Mouse (Mus musculus) MN1 (cell line): ENCODE data around the gene Gm20219.

Source experiments
- DNase-seq: peaks from one replicate; pipeline ENCODE4 v3.0.0-alpha.2; 2016; ENCODE audit warnings: low spot score

Gene Gm20219

GRCm38 (mm10) chr17:56554122-56554551 is at the start of gene Gm20219:
Gene Gm20219 (minus strand): TSS chr17:56554387.
- no peak for DNase-seq

GRCm38 (mm10) chr17:56604070-56604380 is 49.8 kb upstream of the Gm20219 start:
- no peak for DNase-seq

- DNase-seq, result no peak
Measured at GRCm38 (mm10) chr17:56603186-56604069, 49.2 kb upstream of the Gm20219 start.

- DNase-seq, result no peak
Measured at GRCm38 (mm10) chr17:56593527-56594271, 39.5 kb upstream of the Gm20219 start.

GRCm38 (mm10) chr17:56592553-56592952 is 38.4 kb upstream of the Gm20219 start:
- no peak for DNase-seq

GRCm38 (mm10) chr17:56588921-56589320 is 34.7 kb upstream of the Gm20219 start:
- no peak for DNase-seq

- no peak for DNase-seq
Measured at GRCm38 (mm10) chr17:56587773-56588172, 33.6 kb upstream of the Gm20219 start.

GRCm38 (mm10) chr17:56585171-56585821 is 31.1 kb upstream of the Gm20219 start:
- peak; percentile 68 for DNase-seq

GRCm38 (mm10) chr17:56584257-56585130 is 30.3 kb upstream of the Gm20219 start, which contains the start of the genes Safb2 and Safb:
Gene Safb2 (minus strand): TSS chr17:56584585.
Gene Safb (plus strand): TSS chr17:56584825.
- DNase-seq, result peak; percentile 100

- DNase-seq, result peak; percentile 65
Measured at GRCm38 (mm10) chr17:56583611-56584256, 29.5 kb upstream of the Gm20219 start.

GRCm38 (mm10) chr17:56583071-56583470 is 28.9 kb upstream of the Gm20219 start:
- no peak for DNase-seq

- DNase-seq, result no peak
Measured at GRCm38 (mm10) chr17:56572939-56573338, 18.8 kb upstream of the Gm20219 start.

- DNase-seq, result peak; percentile 36
Measured at GRCm38 (mm10) chr17:56572154-56572553, 18.0 kb upstream of the Gm20219 start.

GRCm38 (mm10) chr17:56570287-56570686 is 16.1 kb upstream of the Gm20219 start:
- DNase-seq, result no peak

GRCm38 (mm10) chr17:56567370-56567769 is 13.2 kb upstream of the Gm20219 start:
- no peak for DNase-seq

- DNase-seq, result no peak
Measured at GRCm38 (mm10) chr17:56566918-56567317, 12.7 kb upstream of the Gm20219 start.

- no peak for DNase-seq
Measured at GRCm38 (mm10) chr17:56566293-56566692, 12.1 kb upstream of the Gm20219 start.

- DNase-seq, result no peak
Measured at GRCm38 (mm10) chr17:56561866-56562265, 7.7 kb upstream of the Gm20219 start.

- DNase-seq, result no peak
Measured at GRCm38 (mm10) chr17:56560131-56560530, 5.9 kb upstream of the Gm20219 start.

GRCm38 (mm10) chr17:56559386-56559785 is 5.2 kb upstream of the Gm20219 start:
- DNase-seq, result no peak

- DNase-seq, result peak; percentile 77
Measured at GRCm38 (mm10) chr17:56558448-56558847, 4.3 kb upstream of the Gm20219 start.
